Mouse (Mus musculus) adrenal gland, postnatal 25 days (tissue): ENCODE results near the gene Coq9. TPM values are rescaled to one million over a fixed set of nuclear protein-coding genes. Genes with fewer than 3 reads are reported as not detected.

Experiments used
- DNase-seq: peaks from one replicate; pipeline ENCODE4 v3.0.0; 2021; ENCODE audit warnings: mixed read lengths
- total RNA-seq: library from RNA; stranded (reverse); gene quantifications from 2 replicates; pipeline ENCODE4 v1.2.3, GENCODE M21; 2021

The Coq9 gene
- total RNA-seq, 1 experiment from 2014 or later, result 199 TPM

DNA sequence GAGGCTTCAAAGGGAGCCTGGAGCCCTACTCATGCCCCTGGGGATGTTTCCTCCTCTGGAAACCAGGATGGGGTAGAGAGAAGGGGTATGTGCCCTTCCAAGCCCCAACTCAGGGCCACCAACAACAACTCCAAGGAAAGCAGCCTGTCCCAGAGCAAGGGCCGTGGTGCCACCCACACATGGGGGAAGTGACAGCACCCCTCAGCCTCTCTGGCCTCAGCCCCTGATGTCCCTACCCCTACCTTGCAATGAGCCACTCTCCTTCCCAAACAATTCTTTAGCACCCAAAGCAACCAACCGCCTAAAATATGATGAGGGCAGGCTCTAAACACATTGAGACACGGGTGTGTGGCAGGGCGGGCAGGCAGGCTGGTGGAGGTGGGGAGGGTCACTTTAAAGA, 31.9 kb downstream of the Coq9 start:
- no peak for DNase-seq

DNA sequence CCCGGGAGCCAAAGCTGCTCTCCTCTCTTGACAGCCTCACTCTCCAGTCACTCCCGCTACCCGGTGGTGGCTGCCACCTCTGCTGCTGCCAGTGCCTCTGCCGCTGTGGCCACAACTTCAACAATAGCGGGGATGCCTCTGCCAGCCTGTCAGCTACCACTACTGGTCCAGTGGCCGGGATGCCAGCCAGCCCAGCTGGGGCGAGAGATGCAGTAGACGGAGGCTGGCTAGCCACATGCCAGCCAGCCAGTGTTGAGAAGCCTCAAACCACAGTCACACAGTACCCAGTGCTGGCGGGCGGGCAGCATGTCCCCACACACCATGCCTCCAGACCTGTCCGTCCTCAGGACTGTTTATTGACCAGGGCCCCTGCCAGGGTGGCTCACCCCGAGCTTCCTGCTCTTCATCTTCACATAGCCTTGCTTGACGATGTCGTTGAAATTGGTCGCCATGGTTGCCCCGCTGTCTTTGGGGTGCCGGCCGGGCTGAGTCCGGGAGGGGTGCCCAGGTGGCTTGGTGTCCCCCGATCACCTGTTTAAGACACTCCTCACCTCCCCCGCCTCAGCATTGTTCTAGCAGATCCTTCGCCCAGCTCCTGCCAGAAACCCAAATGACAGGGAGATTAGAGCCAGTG, 32.5 kb downstream of the Coq9 start:
- DNase-seq, result no peak

DNA sequence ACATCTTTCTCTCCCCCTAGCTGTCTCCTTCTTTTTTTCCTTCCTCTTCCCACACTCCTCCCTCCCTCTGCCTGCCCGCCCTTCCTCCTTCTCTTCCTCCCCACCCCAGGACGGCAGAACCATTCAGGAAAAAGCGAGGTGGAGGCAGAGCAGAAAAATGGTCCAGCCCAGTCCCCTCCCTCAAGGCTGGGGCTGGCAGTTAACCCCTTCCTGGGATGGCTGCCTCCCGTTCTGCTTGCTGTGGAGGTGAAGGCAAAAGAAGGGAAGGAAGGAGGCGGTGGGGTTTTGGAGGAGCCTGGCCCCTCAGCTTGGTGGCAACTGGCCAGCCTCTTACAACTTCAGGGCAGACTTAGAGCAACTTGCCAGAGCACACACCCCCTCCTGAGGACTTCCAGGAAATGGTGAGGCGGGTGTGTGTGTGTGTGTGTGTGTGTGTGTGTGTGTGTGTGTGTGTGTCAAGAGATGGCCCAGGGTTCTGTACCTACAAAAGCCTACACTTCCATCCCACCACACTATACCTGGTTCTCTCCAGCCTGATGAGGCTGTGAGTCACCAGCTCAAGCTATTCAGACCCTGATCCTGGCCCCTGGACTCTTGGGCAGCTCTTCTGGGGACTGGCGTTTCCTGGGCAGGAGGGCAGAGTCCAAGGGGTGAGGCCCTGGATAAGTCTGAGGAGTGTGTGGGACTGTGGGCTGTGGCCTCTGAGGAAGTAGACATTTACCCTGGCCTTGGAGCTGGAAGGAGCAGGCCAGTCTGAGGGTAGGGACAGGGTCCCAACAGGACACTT, 33.2 kb downstream of the Coq9 start:
- peak; percentile 42 for DNase-seq

DNA sequence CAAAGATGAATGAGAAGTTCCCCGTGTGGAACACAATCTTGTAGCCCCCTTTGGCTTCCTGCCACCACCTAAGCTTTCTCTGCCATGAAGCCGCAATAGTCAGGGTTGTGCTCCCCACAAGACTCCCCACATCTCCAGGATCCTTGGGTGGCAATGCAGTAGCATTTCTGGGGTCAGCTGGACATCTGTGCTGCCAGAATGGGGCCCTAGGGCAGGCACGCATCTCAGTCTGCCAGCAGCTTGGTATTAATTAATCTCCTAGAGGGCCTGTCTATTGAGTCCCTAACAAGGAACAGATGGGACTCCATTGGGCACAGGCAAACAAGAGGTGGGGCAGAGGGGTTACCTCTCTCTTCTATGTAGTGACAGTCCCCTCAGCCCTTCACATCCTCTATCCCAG, 34.0 kb downstream of the Coq9 start:
- DNase-seq, result no peak

DNA sequence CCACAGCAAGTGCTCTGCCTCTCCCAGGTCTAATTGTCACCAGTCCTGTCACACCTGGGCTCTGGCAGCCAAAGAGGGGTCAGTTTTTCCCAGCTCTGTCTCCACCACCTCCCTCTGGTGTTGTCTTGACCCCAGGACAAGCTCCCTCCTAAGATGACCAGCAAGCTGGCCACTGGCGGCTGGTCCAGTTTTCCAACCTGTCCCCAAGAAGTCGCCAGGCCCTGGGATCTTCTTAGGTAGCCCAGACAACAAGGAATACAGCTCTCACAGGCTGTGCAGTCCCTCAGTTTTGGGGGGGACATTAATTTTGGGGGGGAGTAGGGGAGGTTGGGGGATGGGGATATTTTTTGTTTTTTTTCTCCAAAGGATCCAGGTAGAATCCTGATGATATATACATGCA, 34.5 kb downstream of the Coq9 start:
- DNase-seq, result no peak

DNA sequence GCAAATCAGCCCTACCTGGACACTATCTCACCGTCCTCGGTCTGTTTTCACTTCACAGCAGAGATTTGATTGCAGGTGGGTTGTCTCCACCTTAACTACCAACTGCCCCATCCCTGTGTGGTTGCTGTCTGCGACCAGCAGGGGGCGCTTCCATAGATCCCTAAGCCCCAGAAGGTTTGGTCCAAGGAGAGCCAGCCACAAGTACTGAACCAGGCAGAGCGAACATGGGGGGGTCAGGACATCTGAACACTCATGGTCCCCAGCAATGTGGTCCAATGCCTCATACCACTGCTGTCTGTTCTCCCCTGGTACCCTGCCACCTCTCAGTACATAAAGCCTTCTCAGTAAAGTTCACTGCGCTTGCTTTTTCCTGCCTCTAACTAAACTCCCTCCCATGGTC, 36.2 kb downstream of the Coq9 start:
- peak; percentile 79 for DNase-seq

DNA sequence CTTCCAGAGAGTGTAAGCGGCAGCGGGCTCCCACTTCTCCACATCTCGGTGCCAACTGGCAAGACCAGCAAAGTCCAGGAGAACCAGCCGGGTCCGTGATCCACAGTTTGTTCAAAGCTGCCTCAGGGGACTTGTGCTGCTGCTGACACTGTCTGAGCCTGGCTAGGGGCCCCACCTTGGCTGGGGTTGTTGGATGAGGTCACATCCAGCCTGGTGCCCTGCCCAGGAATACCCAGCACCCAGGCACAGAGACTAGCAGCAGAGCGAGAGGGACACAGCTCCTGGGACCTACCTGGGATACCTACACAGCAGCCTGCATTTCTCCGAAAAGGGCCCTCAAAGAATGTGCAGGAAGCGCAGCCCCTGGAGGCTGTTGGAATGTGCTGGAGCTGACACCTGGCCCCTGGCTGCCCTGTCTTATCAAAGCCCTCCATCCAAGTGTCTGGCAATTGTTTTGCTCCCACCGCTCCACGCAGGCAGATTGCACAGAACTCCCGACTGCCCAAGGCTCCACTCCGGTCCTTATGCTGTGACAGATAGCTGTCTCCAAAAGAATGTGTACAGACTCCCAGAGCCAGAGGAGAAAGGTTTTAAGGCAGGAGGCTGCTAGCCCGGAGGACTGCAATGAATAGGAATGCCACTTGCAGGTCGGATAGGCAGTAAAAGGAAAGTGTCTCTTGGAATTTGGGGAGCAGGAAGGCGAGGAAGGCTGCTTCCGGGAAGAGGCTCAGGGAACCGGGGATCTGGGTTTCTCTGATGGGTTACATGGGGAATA, 37.2 kb downstream of the Coq9 start:
- peak; percentile 32 for DNase-seq

DNA sequence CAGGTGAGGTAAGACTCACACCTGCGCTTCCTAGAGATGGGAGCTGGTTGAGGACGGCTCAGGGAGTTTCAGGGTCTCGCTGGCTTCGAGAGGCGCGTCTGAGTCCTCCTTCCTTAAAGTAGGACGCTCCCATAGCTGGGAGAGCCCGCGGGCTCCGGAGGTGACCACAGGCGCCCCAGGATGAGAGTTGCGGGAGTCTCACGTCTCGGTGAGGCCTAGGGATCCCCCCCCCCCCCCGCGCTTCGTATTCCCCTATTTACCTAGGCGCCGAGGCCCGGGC, 37.7 kb downstream of the Coq9 start:
- no peak for DNase-seq

DNA sequence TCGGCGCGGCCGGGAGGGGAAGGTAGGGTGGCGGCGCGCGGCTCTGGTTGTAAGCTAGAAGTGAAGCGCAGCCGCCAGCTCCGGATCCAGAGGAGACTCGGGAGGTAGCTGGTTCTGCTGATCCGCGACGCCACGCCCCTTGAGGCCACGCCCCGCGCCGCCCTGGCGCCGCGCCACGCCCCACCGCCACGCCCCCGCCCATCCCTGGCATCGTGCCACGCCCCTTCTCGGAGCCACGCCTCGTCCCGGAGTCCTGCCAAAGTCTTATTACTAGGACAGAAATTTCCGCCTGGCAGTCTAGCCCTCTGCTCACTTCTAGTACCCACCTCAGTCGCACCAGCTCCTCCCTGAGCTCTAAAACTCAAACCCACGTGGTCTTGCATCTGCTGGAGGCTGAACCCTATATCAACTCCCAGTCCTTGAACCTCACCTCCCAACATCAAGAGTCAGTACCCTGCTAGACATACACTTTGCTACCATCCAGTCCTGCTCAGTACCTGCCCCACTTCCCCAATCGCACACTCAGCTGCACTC, 38.1 kb downstream of the Coq9 start, which contains the start of gene Dok4:
Gene Dok4 (minus strand): TSS at position 134 of the 534 bp plus-strand sequence.
- peak; percentile 99 for DNase-seq

DNA sequence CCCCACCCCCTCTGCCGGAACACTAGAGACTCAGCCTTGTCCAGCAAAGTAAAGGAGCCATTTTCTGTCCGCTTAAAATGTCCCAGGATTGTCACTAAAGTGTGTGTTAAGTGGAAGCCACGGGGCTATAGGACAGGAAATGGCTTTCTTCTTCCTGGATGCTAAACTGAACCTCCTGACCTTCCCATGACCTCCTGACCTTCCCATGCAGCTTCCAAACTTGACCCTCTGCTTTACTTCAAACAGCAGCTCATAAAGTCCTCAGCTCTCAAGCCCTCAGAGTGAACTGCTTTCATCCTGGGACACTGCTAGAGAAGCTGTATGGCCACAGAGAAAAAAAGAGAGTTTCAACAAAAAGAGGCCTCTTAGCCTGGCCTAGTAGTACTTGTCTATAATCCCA, 38.7 kb downstream of the Coq9 start:
- DNase-seq, result no peak

DNA sequence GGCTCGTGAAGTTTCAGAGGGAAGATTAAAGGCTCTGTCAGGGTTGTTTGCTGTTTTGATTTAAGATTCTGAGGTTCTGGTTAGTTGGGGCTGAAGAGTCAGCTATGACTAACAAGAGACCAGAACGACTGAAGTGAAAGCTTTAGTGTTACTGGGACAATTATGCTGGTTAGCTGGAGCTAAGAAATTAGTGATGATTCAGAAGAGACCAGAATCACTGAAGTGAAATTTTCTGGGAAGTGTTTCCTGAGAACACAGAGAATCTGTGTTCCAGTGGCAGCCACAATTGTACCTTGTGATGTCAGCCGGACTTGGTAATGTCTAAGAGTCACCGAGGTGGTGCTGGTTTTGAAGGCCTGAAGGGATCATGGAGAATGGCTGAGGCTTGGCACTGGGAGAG, 42.6 kb downstream of the Coq9 start:
- DNase-seq, result no peak

DNA sequence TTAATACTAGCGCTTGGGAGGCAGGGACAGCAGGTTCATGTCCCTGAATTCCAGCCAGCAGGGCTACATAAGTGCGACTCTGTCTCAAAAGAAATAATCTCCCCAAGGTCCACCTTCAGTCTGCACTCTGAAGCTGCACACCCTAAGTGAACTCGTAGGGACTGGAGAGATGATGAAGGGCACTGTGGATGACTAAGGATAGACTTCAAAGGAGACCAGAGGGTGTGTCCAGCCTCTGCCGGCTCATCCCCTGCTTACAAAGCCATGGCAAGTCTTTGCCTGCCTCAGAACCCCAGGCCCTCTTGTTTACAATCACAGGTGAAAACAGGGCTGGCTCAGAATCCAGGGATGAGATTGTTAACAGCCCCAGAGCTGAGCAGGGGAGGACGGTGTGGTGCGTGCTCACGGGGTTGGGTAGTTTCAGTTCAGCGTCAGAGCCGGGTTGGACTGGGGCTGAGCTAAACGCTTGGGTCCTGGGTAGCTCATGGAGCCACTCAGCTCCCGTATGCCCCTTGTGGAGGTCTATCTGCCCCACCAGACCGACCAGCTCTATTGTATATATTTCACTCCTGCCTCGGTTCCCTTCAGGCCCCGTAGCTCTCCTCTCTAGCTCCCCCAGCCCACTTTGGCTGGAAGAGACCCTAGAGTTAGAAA, 50.4 kb downstream of the Coq9 start:
- no peak for DNase-seq

DNA sequence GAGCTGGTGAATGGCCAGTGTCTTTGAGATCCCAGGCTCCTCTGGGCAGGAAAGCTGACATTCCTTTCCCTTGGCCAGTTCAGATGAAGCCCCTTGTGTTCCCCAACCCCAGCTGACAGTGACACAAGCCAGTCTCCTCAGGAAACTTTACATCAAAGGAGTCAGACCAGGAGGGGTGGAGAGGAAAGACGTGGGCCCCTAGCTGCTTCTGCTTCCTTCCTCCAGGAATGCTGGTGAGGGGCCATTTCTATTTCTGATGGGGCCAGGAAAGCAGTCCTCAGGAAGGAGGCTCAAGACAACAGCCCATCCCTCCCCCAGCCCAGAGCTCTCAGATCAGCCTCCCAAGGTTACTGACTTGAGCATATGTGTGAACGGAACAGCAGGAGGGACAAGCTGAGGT, 54.8 kb downstream of the Coq9 start:
- no peak for DNase-seq

DNA sequence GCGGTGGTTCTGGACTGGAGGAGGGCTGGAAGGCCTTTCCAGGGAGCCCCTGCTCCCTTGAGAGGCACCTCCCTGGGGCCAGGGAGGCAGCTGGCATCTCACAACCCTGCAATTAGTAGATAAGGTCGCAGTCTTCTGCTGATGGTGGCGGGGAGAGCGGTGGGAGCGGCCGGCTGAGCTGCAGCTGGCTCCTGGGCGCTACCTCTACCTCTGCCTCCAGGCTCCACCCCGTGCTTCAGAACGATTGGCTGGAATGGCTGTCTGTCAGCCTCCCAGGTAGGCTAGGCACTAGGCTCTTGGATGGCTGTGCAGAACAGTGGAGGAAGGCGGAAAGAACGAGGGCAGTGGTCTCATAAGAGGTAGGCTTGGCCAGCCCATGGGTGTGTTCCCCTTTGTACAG, 61.1 kb downstream of the Coq9 start:
- DNase-seq, result no peak

DNA sequence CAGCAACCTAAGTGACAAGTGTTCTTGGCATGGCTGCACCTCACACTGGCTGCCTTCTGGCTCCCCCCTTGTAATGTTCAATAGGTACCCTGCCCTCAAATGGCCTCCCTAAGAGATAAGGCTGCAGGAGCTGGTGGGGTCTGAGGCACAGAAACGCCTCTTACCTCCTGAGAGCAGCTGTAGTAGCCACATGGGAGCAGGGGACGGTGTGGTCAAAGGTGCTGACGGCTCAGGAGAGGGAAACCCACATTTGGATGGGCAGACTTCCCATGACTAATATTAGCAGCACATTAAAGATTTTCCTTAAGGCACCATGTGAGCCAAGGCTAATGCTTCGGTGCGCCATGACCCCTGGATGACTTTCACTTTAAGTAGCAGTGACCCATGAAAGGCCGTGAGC, 62.5 kb downstream of the Coq9 start:
- no peak for DNase-seq

DNA sequence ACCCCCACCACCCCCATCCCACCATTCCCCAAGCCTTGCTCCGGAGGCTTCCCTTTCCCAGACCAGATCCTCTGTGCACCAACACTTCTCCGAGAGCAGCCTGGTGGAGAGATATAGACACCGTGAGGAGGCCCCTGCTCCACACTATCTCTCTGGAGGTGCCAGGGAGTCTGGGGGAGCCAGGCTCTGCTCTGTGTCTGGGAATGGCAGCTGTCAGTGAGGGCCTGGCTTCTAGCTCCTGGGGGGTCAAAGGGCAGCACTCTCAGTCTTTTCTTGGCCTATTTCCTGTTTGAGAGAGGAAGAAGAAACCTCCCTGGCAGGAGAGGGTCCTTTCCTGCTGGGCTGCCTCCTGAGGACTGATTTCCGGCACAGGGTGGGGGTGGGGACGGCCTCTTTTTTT, 62.9 kb downstream of the Coq9 start:
- DNase-seq, result no peak

DNA sequence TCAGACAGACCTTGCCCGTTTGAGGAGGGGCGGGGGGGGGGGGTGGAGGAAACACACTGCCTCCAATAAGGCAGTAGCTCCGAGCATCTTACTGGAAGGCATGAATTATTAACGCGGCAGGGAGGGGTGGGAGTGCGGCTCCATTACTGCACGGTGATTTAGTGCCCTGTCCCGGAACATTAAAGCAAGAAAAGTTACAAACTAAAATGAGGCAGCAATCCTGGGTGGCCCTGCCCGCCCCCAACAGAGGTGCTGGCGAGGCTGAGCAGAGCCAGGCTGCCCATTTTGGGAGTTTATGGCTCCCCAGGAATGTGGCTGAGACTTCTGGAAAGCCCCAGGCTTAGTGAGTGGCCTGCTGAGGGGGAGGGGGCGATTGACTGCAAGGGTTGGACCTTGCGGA, 65.6 kb downstream of the Coq9 start:
- no peak for DNase-seq

Other genes with a start within 250 kb of the Coq9 start
- 22.6 and 23.0 TPM in 2 replicates for gene Rspry1, start 236.4 kb upstream of the Coq9 start, total RNA-seq
- 39.8 and 49.6 TPM in 2 replicates for gene Fam192a, start 236.3 kb upstream of the Coq9 start, total RNA-seq
- gene Arl2bp, start 171.7 kb upstream of the Coq9 start, total RNA-seq, result 60.0 and 75.3 TPM in 2 replicates
- gene Pllp, start 142.0 kb upstream of the Coq9 start, total RNA-seq, result 0.67 TPM in 1 of 2 replicates, not detected in the other
- not detected in 2 replicates for gene Ccl22, start 92.7 kb upstream of the Coq9 start, total RNA-seq
- 23.0 and 25.2 TPM in 2 replicates for gene Cx3cl1, start 66.3 kb upstream of the Coq9 start, total RNA-seq
- gene Ccl17, start 27.9 kb upstream of the Coq9 start, total RNA-seq, result 0.70 TPM in 1 of 2 replicates, not detected in the other
- 112 and 175 TPM in 2 replicates for gene Ciapin1, start within 50 bp of the Coq9 start, total RNA-seq
- 62.1 and 66.2 TPM in 2 replicates for gene Polr2c, start 19.1 kb downstream of the Coq9 start, total RNA-seq
- 8.8 and 15.3 TPM in 2 replicates for gene Dok4, start 38.0 kb downstream of the Coq9 start, total RNA-seq
- gene Ccdc102a, start 79.8 kb downstream of the Coq9 start, total RNA-seq, result 7.7 and 8.8 TPM in 2 replicates
- gene Adgrg5, start 85.4 kb downstream of the Coq9 start, total RNA-seq, result 0.33 and 0.76 TPM in 2 replicates
- gene Adgrg1, start 136.4 kb downstream of the Coq9 start, total RNA-seq, result 11.7 and 20.7 TPM in 2 replicates
- 3.0 and 4.2 TPM in 2 replicates for gene Adgrg3, start 179.4 kb downstream of the Coq9 start, total RNA-seq
- not detected in 2 replicates for gene Drc7, start 216.8 kb downstream of the Coq9 start, total RNA-seq
- gene Katnb1, start 242.9 kb downstream of the Coq9 start, total RNA-seq, result 13.2 and 14.1 TPM in 2 replicates